ENCODE assay signal across 8 mouse cellular contexts in the genomic region with DNA sequence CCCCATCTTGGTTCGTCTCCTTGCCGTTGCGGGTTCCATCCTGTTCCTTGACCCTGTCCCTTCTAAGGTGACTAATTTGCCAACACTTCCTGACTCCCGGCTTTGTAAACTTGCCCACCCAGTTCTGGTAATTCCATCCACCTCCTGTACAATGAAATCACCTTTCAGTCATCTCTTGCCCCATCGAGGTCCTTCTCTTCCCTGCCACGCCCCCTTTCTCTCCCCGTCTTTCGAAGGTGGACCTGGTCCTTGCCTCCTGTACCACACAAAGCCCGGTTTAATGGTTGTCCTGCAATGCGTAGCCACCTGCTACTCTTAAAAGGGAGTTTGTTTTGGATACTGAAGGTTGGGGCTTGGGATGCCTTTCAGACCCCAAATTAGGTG. TPM values are rescaled to one million over a fixed set of nuclear protein-coding genes. Genes with fewer than 3 reads are reported as not detected.
DNase-seq lines count a peak whose midpoint lies in the region; ATAC-seq and TF ChIP-seq lines count a peak whose summit lies in the region.

No protein-coding gene starts in this region.

- H3K9ac ChIP-seq in forebrain, embryonic 13.5 days, result peak overlapping the region; percentile 89

- intact Hi-C loops in gastrocnemius, adult 2 months (cut with DNase I), result no loop called here
- intact Hi-C loops in gastrocnemius, postnatal 36 days (cut with DNase I), result loop anchor here (2.0 to 5.0 kb wide), 2 partner anchors 142 to 194 kb away; no protein-coding TSS in a partner anchor

- no peak for TF ChIP-seq POLR2A in olfactory bulb, adult 2 months (IDR thresholded peaks at IDR 0.05; ENCODE audit: insufficient read depth, low read depth, low read length)

- no peak for TF ChIP-seq CTCF in gastrocnemius, adult 2 months (IDR thresholded peaks at IDR 0.05)
- no peak for TF ChIP-seq CTCF in C2C12 (IDR thresholded peaks at IDR 0.05; ENCODE audit: control insufficient read depth, insufficient read depth, insufficient read length)
- TF ChIP-seq CTCF in olfactory bulb, adult 2 months (IDR thresholded peaks at IDR 0.05; ENCODE audit: insufficient read depth, low read depth, low read length), result no peak

- H3K9me3 ChIP-seq in forebrain, embryonic 13.5 days (replicated peaks), result no peaks in the 10 kb centered on the region

- H3K27me3 ChIP-seq in C2C12 (ENCODE audit: control insufficient read depth, insufficient read depth, insufficient read length), result no peaks in the 10 kb centered on the region
- no peaks in the 10 kb centered on the region for H3K27me3 ChIP-seq in forebrain, embryonic 13.5 days

- no peak for ATAC-seq in forebrain, embryonic 13.5 days

- H3K4me1 ChIP-seq in forebrain, embryonic 13.5 days, result peaks cover 11% of the 10 kb centered on the region
- 0 out of 2 replicates have a peak, but pooled peaks cover 2% of the 10 kb centered on the region for H3K4me1 ChIP-seq in olfactory bulb, adult 2 months (ENCODE audit: control insufficient read depth, insufficient read depth, low read length)

- peak overlapping the region; percentile 80 for H3K4me2 ChIP-seq in forebrain, embryonic 13.5 days

- peaks cover 15% of the 10 kb centered on the region for H3K79me3 ChIP-seq in C2C12 (ENCODE audit: low read depth)

- H3ac ChIP-seq in C2C12 (ENCODE audit: control insufficient read depth, insufficient read length, low read depth), result peak overlapping the region; percentile 83

- peak overlapping the region; percentile 97 for H3K4me3 ChIP-seq in gastrocnemius, adult 2 months
- peak overlapping the region; percentile 83 for H3K4me3 ChIP-seq in C2C12 (ENCODE audit: insufficient read depth, poor library complexity, severe bottlenecking)
- peak overlapping the region; percentile 87 for H3K4me3 ChIP-seq in forebrain, embryonic 13.5 days
- H3K4me3 ChIP-seq in olfactory bulb, adult 2 months (ENCODE audit: insufficient read depth, low read depth, low read length), result peak overlapping the region; percentile 76

- H3K79me2 ChIP-seq in C2C12 (ENCODE audit: control insufficient read depth, insufficient read depth), result peaks cover 42% of the 10 kb centered on the region

- peaks cover 3% of the 10 kb centered on the region for H3K36me3 ChIP-seq in C2C12 (ENCODE audit: control insufficient read depth, insufficient read depth)
- H3K36me3 ChIP-seq in forebrain, embryonic 13.5 days (ENCODE audit: poor library complexity, severe bottlenecking), result 0 out of 2 replicates have a peak, but pooled peaks cover 6% of the 10 kb centered on the region

- peak overlapping the region; percentile 97 for H3K27ac ChIP-seq in gastrocnemius, adult 2 months
- no peak overlapping the region for H3K27ac ChIP-seq in forebrain, embryonic 13.5 days
- H3K27ac ChIP-seq in olfactory bulb, adult 2 months (ENCODE audit: insufficient read depth, low read depth, low read length), result no peak overlapping the region

- no peak for DNase-seq in gastrocnemius, adult 2 months
- no peak for DNase-seq in gastrocnemius, postnatal 36 days
- DNase-seq in liver, result peak; percentile 10
- DNase-seq in Muller cell, postnatal 12 days (ENCODE audit: inconsistent ontology term), result no peak
- no peak for DNase-seq in gastrocnemius, adult 8-10 months (ENCODE audit: low spot score in 2 of 2)

- under 1% methylated on average over 10 of the region's 10 CpGs for WGBS in forebrain, embryonic 13.5 days
- WGBS in olfactory bulb, adult 2 months, result 1% methylated on average over 10 of the region's 10 CpGs

TF ChIP-seq in C2C12, 6 proteins besides CTCF, POLR2A, EP300 and RAD21:
- TF ChIP-seq USF1 (IDR thresholded peaks at IDR 0.05; ENCODE audit: low read depth) (no peak), MYOG (IDR thresholded peaks at IDR 0.05; ENCODE audit: control insufficient read depth, extremely low read depth, insufficient read length) (no peak), CEBPB (IDR thresholded peaks at IDR 0.05; ENCODE audit: low read depth) (no peak)

RNA-seq across cellular contexts. Expression of a gene that starts 0.8 kb away (rescaled TPM):
- total RNA-seq in gastrocnemius, adult 2 months (2021), result 10 to 100 TPM; 25.9 to 32.9 TPM
- 10 to 100 TPM; 25.2 to 28.1 TPM for total RNA-seq in gastrocnemius, postnatal 36 days (2021)
- 38.9 TPM for polyA plus RNA-seq in C2C12 (2012; fragmentation: generic; extraction: Trizol)
- 204 and 209 TPM in 2 replicates for polyA plus RNA-seq in forebrain, embryonic 13.5 days (2015; fragmentation: Nextera tagmentation; extraction: Ambion mirVana)
- not detected in 2 replicates for polyA plus RNA-seq in olfactory bulb, adult 2 months (2012; ENCODE audit: insufficient read depth, insufficient read length, low replicate concordance, missing spikeins)
- total RNA-seq in gastrocnemius, adult 8-10 months (2022), result 10 to 100 TPM; 29.3 to 30.8 (median 29.6) TPM

RNA-seq across cellular contexts. Expression of a gene that starts 14.0 kb away (rescaled TPM):
- 10 to 100 TPM; 11.5 to 14.7 TPM for total RNA-seq in gastrocnemius, adult 2 months (2021)
- total RNA-seq in gastrocnemius, postnatal 36 days (2021), result 10 to 100 TPM in 1 of 2 experiments, 1 to 10 TPM in 1; 9.5 to 14.2 TPM
- 38.7 TPM for polyA plus RNA-seq in C2C12 (2012; fragmentation: generic; extraction: Trizol)
- 112 and 114 TPM in 2 replicates for polyA plus RNA-seq in forebrain, embryonic 13.5 days (2015; fragmentation: Nextera tagmentation; extraction: Ambion mirVana)
- polyA plus RNA-seq in olfactory bulb, adult 2 months (2012; ENCODE audit: insufficient read depth, insufficient read length, low replicate concordance, missing spikeins), result not detected in 2 replicates
- total RNA-seq in gastrocnemius, adult 8-10 months (2022), result 10 to 100 TPM; 11.1 to 16.8 (median 16.2) TPM

RNA-seq across cellular contexts. Expression of a gene that starts 45.5 kb away (rescaled TPM):
- total RNA-seq in gastrocnemius, adult 2 months (2021), result 10 to 100 TPM; 28.8 to 62.9 TPM
- 10 to 100 TPM; 19.0 to 31.3 TPM for total RNA-seq in gastrocnemius, postnatal 36 days (2021)
- 1.9 TPM for polyA plus RNA-seq in C2C12 (2012; fragmentation: generic; extraction: Trizol)
- polyA plus RNA-seq in forebrain, embryonic 13.5 days (2015; fragmentation: Nextera tagmentation; extraction: Ambion mirVana), result 5.6 and 7.3 TPM in 2 replicates
- polyA plus RNA-seq in olfactory bulb, adult 2 months (2012; ENCODE audit: insufficient read depth, insufficient read length, low replicate concordance, missing spikeins), result not detected in 2 replicates
- total RNA-seq in gastrocnemius, adult 8-10 months (2022), result 10 to 100 TPM; 39.7 to 48.0 (median 43.0) TPM
